31 mouse cellular contexts compared by ENCODE assay signal in the genomic region with DNA sequence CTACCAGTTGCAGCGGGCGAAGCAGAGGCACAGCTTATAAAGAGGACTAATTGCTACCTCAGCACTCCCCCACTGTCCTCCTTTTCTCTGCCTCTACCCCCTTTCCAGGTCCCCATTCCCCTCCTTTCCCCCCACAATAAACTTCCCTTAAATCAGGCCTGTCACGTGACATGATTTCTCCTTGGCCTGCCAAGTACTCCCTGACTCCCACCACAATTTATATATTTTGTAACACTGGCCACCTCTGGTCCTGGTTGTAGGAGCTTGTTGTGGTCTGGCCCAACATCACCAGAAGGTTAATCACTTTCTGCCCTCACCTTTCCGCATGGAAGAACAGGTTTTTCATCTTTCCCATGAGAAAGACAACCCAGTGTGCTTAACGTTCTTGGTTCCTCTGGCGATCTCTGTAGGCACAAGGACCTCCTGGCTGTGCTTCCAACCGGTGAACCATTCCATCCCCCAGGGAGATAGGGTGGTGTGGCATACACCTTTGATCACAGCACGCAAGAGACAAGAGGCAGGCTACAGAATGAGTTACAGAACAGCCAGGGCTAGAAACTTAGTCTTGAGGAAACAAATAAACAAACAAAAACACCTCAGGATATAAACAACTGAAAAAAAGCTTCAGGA. TPM values are rescaled to one million over a fixed set of nuclear protein-coding genes. Genes with fewer than 3 reads are reported as not detected.
DNase-seq lines count a peak whose midpoint lies in the region; ATAC-seq and TF ChIP-seq lines count a peak whose summit lies in the region.
"Had no signal": no experiment of that assay in that cellular context is flagged by ENCODE, and none has a peak within 500 bp of the region (broad histone marks: within the 10 kb centered on the region; RNA-seq: fewer than 3 reads in every experiment).

No protein-coding gene starts in this region.

- peak; percentile 63 for ATAC-seq in kidney, embryonic 15.5 days (replicated peaks; ENCODE audit: low FRiP score)
- no peak for ATAC-seq in activated CD4-positive, CD25-positive, alpha-beta regulatory T cell, adult 4 months
- ATAC-seq: CD4-positive, CD25-positive, alpha-beta regulatory T cell, adult 4 months; forebrain, embryonic 14.5 days; hindbrain, embryonic 16.5 days; Patski had no signal

- H3K4me3 ChIP-seq in kidney, adult 2 months (ENCODE audit: insufficient read depth, low read depth, low read length) = no peak overlapping the region
- no peak overlapping the region for H3K4me3 ChIP-seq in kidney, embryonic 15.5 days (replicated peaks)
- no peak overlapping the region for H3K4me3 ChIP-seq in MEL (ENCODE audit: control insufficient read depth in 1 of 2, insufficient read depth in 1 of 2, low read depth in 2 of 2, low read length in 2 of 2)
- H3K4me3 ChIP-seq: embryonic facial prominence, embryonic 10.5 days; embryonic facial prominence, embryonic 13.5 days; heart, embryonic 12.5 days; heart, embryonic 15.5 days; hindbrain, embryonic 10.5 days; hindbrain, embryonic 13.5 days had no signal

- DNase-seq in kidney, adult 2 months = peak; percentile 53
- no peak for DNase-seq in kidney, postnatal 14 days
- DNase-seq in kidney, adult 18-20 months = no peak
- DNase-seq in A20 (ENCODE audit: low read depth, low spot score) (peak; percentile 36), MEL (ENCODE audit: low read depth, low spot score) (no peak)
- no peak for DNase-seq in right cerebral cortex, postnatal 4 days
- DNase-seq: adrenal gland, adult 2 months; adrenal gland, postnatal 14 days; cerebellum, adult 11-12 months; cerebellum, adult 8-10 months; cerebellum, postnatal 10 days; cerebellum, postnatal 36 days; embryo, embryonic 11 days; gastrocnemius, postnatal 25 days; heart, adult 18-20 months; heart, postnatal 10 days; heart, postnatal 36 days had no signal

- no peak for TF ChIP-seq RAD21 in MEL (IDR thresholded peaks at IDR 0.05; ENCODE audit: low read depth, low read length)

- no peak for TF ChIP-seq POLR2A in kidney, adult 2 months (IDR thresholded peaks at IDR 0.05; ENCODE audit: low read depth, low read length)
- TF ChIP-seq POLR2A in MEL (IDR thresholded peaks at IDR 0.05; ENCODE audit: control insufficient read depth in 1 of 2, insufficient read depth in 1 of 2, low read depth in 1 of 2, low read length in 2 of 2, poor library complexity in 1 of 2) = no peak

- 42% methylated on average over 8 of the region's 8 CpGs for WGBS in kidney, adult 2 months
- WGBS in kidney, embryonic 15.5 days = 22% methylated on average over 8 of the region's 8 CpGs

- TF ChIP-seq EP300 in MEL (IDR thresholded peaks at IDR 0.05; ENCODE audit: low read depth in 1 of 2, low read length in 2 of 2) = no peak

- no peak overlapping the region for H3K9ac ChIP-seq in kidney, embryonic 15.5 days
- no peak overlapping the region for H3K9ac ChIP-seq in MEL (ENCODE audit: control insufficient read depth, low read depth, low read length, poor library complexity, severe bottlenecking)
- H3K9ac ChIP-seq: embryonic facial prominence, embryonic 13.5 days; heart, embryonic 12.5 days; heart, embryonic 15.5 days; hindbrain, embryonic 13.5 days had no signal

- no peaks in the 10 kb centered on the region for H3K79me2 ChIP-seq in MEL (ENCODE audit: control insufficient read depth, insufficient read depth, low read length, poor library complexity)

- no peaks in the 10 kb centered on the region for H3K36me3 ChIP-seq in kidney, adult 2 months (ENCODE audit: control insufficient read depth, insufficient read depth, low read length)
- no peaks in the 10 kb centered on the region for H3K36me3 ChIP-seq in kidney, embryonic 15.5 days
- H3K36me3 ChIP-seq in MEL (ENCODE audit: control insufficient read depth in 1 of 2, insufficient read depth in 2 of 2, low read length in 2 of 2) = no peaks in the 10 kb centered on the region
- H3K36me3 ChIP-seq: embryonic facial prominence, embryonic 13.5 days; heart, embryonic 15.5 days; hindbrain, embryonic 10.5 days had no signal

- no peak for TF ChIP-seq CTCF in kidney, adult 2 months (conservative IDR thresholded peaks at IDR 0.05; ENCODE audit: insufficient read depth, insufficient read length, low read depth, low read length)
- no peak for TF ChIP-seq CTCF in MEL (IDR thresholded peaks at IDR 0.05 in 2 of 3, conservative IDR thresholded peaks at IDR 0.05 in 1 of 3; ENCODE audit: control insufficient read depth in 1 of 3, insufficient read depth in 1 of 3, low read depth in 2 of 3, low read length in 3 of 3, poor library complexity in 1 of 3, severe bottlenecking in 1 of 3)

- H3K27me3 ChIP-seq in kidney, adult 2 months (replicated peaks; ENCODE audit: control insufficient read depth, insufficient read depth, low read length) = no peaks in the 10 kb centered on the region
- peaks cover 14% of the 10 kb centered on the region for H3K27me3 ChIP-seq in kidney, embryonic 15.5 days
- H3K27me3 ChIP-seq in MEL (ENCODE audit: control insufficient read depth in 1 of 2, insufficient read depth in 2 of 2, low read length in 2 of 2) = no peaks in the 10 kb centered on the region
- H3K27me3 ChIP-seq: Patski had no signal

- no peak overlapping the region for H3K4me2 ChIP-seq in kidney, embryonic 15.5 days
- H3K4me2 ChIP-seq: embryonic facial prominence, embryonic 13.5 days; heart, embryonic 12.5 days; heart, embryonic 15.5 days; hindbrain, embryonic 13.5 days had no signal

- peaks cover 6% of the 10 kb centered on the region; the same call in 1 of the 2 replicates for H3K4me1 ChIP-seq in kidney, adult 2 months (ENCODE audit: control insufficient read depth, insufficient read depth, low read length)
- peaks cover 30% of the 10 kb centered on the region for H3K4me1 ChIP-seq in kidney, embryonic 15.5 days
- peaks cover 0 to 5% of the 10 kb centered on the region in 2 experiments; a peak in 2 of 4 replicates for H3K4me1 ChIP-seq in MEL (ENCODE audit: control insufficient read depth in 1 of 2, insufficient read depth in 2 of 2, low read length in 2 of 2)

- no peaks in the 10 kb centered on the region for H3K9me3 ChIP-seq in kidney, embryonic 15.5 days (replicated peaks)
- no peaks in the 10 kb centered on the region for H3K9me3 ChIP-seq in MEL (replicated peaks; ENCODE audit: insufficient read depth, low read length)
- H3K9me3 ChIP-seq: embryonic facial prominence, embryonic 10.5 days; embryonic facial prominence, embryonic 13.5 days; heart, embryonic 12.5 days; heart, embryonic 15.5 days; hindbrain, embryonic 10.5 days; hindbrain, embryonic 13.5 days had no signal

- H3K27ac ChIP-seq in kidney, adult 2 months (ENCODE audit: insufficient read depth, low read depth, low read length) = no peak overlapping the region
- H3K27ac ChIP-seq in kidney, embryonic 15.5 days = peak overlapping the region; percentile 43; the same call in 1 of the 2 replicates
- H3K27ac ChIP-seq in MEL (ENCODE audit: control insufficient read depth, low read depth, low read length) = no peak overlapping the region
- H3K27ac ChIP-seq: embryonic facial prominence, embryonic 10.5 days; embryonic facial prominence, embryonic 13.5 days; heart, embryonic 15.5 days; hindbrain, embryonic 10.5 days; hindbrain, embryonic 13.5 days had no signal

TF ChIP-seq in MEL, 35 proteins besides CTCF, POLR2A, EP300 and RAD21:
- TF ChIP-seq CHD1 (IDR thresholded peaks at IDR 0.05; ENCODE audit: low read depth, low read length) = no peak
- TF ChIP-seq USF1 (IDR thresholded peaks at IDR 0.05; ENCODE audit: low read depth, low read length) = peak; percentile 43

RNA-seq across cellular contexts. Expression of gene Tlr9, which starts 1.4 kb away (rescaled TPM):
- polyA plus RNA-seq in kidney, adult 2 months (2012; rRNA removed) = 2.0 and 4.2 TPM in 2 replicates
- polyA plus RNA-seq in kidney, embryonic 15.5 days (2015; fragmentation: Nextera tagmentation; extraction: Ambion mirVana) = 0.09 TPM in 1 of 2 replicates, not detected in the other
- total RNA-seq in MEL (2012; rRNA removed) = not detected in 2 replicates
- not detected for polyA plus RNA-seq in MEL (2012; ENCODE audit: insufficient read depth in 1 of 2, insufficient read length in 2 of 2, low read depth in 1 of 2, low replicate concordance in 2 of 2, missing spikeins in 1 of 2)
- polyA plus RNA-seq in activated CD4-positive, CD25-positive, alpha-beta regulatory T cell, adult 4 months (2017; shearing (Covaris generic)) = under 1 TPM in 1 of 2 experiments, not detected in 1; 0.13 TPM
- polyA plus RNA-seq: C2C12; CD4-positive, CD25-positive, alpha-beta regulatory T cell, adult 4 months; embryonic facial prominence, embryonic 10.5 days; embryonic facial prominence, embryonic 13.5 days; forebrain, embryonic 11.5 days; forebrain, embryonic 14.5 days; heart, embryonic 12.5 days; hindbrain, embryonic 10.5 days had no signal

RNA-seq across cellular contexts. Expression of gene Twf2, which starts 18.1 kb away (rescaled TPM):
- polyA plus RNA-seq in kidney, adult 2 months (2012; rRNA removed) = 24.4 and 29.7 TPM in 2 replicates
- polyA plus RNA-seq in kidney, embryonic 15.5 days (2015; fragmentation: Nextera tagmentation; extraction: Ambion mirVana) = 67.0 and 73.4 TPM in 2 replicates
- 63.9 and 66.8 TPM in 2 replicates for total RNA-seq in MEL (2012; rRNA removed)
- 100 to 1,000 TPM in 1 of 2 experiments, not detected in 1; 101 TPM for polyA plus RNA-seq in MEL (2012; ENCODE audit: insufficient read depth in 1 of 2, insufficient read length in 2 of 2, low read depth in 1 of 2, low replicate concordance in 2 of 2, missing spikeins in 1 of 2)
- 100 to 1,000 TPM; 144 to 147 TPM for polyA plus RNA-seq in activated CD4-positive, CD25-positive, alpha-beta regulatory T cell, adult 4 months (2017; shearing (Covaris generic))

RNA-seq across cellular contexts. Expression of gene Ppm1m, which starts 21.5 kb away (rescaled TPM):
- polyA plus RNA-seq in kidney, adult 2 months (2012; rRNA removed) = 28.5 and 32.6 TPM in 2 replicates
- 49.0 and 55.1 TPM in 2 replicates for polyA plus RNA-seq in kidney, embryonic 15.5 days (2015; fragmentation: Nextera tagmentation; extraction: Ambion mirVana)
- total RNA-seq in MEL (2012; rRNA removed) = 29.4 and 34.2 TPM in 2 replicates
- 10 to 100 TPM in 1 of 2 experiments, not detected in 1; 47.2 TPM for polyA plus RNA-seq in MEL (2012; ENCODE audit: insufficient read depth in 1 of 2, insufficient read length in 2 of 2, low read depth in 1 of 2, low replicate concordance in 2 of 2, missing spikeins in 1 of 2)
- polyA plus RNA-seq in activated CD4-positive, CD25-positive, alpha-beta regulatory T cell, adult 4 months (2017; shearing (Covaris generic)) = 10 to 100 TPM; 13.6 to 14.2 TPM

RNA-seq across cellular contexts. Expression of gene Alas1, which starts 27.4 kb away (rescaled TPM):
- polyA plus RNA-seq in kidney, adult 2 months (2012; rRNA removed) = 315 and 343 TPM in 2 replicates
- polyA plus RNA-seq in kidney, embryonic 15.5 days (2015; fragmentation: Nextera tagmentation; extraction: Ambion mirVana) = 104 and 121 TPM in 2 replicates
- 14.4 and 19.8 TPM in 2 replicates for total RNA-seq in MEL (2012; rRNA removed)
- 10 to 100 TPM in 1 of 2 experiments, not detected in 1; 15.3 TPM for polyA plus RNA-seq in MEL (2012; ENCODE audit: insufficient read depth in 1 of 2, insufficient read length in 2 of 2, low read depth in 1 of 2, low replicate concordance in 2 of 2, missing spikeins in 1 of 2)
- polyA plus RNA-seq in activated CD4-positive, CD25-positive, alpha-beta regulatory T cell, adult 4 months (2017; shearing (Covaris generic)) = 10 to 100 TPM; 37.8 to 65.0 TPM

RNA-seq across cellular contexts. Expression of gene Wdr82, which starts 50.3 kb away (rescaled TPM):
- 37.6 and 38.9 TPM in 2 replicates for polyA plus RNA-seq in kidney, adult 2 months (2012; rRNA removed)
- polyA plus RNA-seq in kidney, embryonic 15.5 days (2015; fragmentation: Nextera tagmentation; extraction: Ambion mirVana) = 21.9 and 28.3 TPM in 2 replicates
- 72.2 and 78.0 TPM in 2 replicates for total RNA-seq in MEL (2012; rRNA removed)
- polyA plus RNA-seq in MEL (2012; ENCODE audit: insufficient read depth in 1 of 2, insufficient read length in 2 of 2, low read depth in 1 of 2, low replicate concordance in 2 of 2, missing spikeins in 1 of 2) = 100 to 1,000 TPM in 1 of 2 experiments, 10 to 100 TPM in 1; 41.7 to 108 TPM
- 10 to 100 TPM; 45.7 to 46.3 TPM for polyA plus RNA-seq in activated CD4-positive, CD25-positive, alpha-beta regulatory T cell, adult 4 months (2017; shearing (Covaris generic))

Comparison
In these comparisons a context has a peak if more than half of its experiments do, and no peak if none do; other contexts are left out.
1. DNase-seq: peak in kidney, adult 2 months (single experiment) and A20 (single experiment); none in kidney, postnatal 14 days (single experiment), kidney, adult 18-20 months (single experiment), MEL (single experiment) and right cerebral cortex, postnatal 4 days (single experiment).